Mouse (Mus musculus) forebrain, embryonic 15.5 days (tissue): ENCODE data around the gene Ifih1. TPM values are rescaled to one million over a fixed set of nuclear protein-coding genes. Genes with fewer than 3 reads are reported as not detected.

Experiments used
- polyA plus RNA-seq: library from polyadenylated mRNA; unstranded; fragments of >200 nt; fragmentation: Nextera tagmentation; extraction: Ambion mirVana; gene quantifications from 2 replicates; pipeline ENCODE4 v1.2.1, GENCODE M21; 2015

Gene Ifih1
- polyA plus RNA-seq, 1 experiment from 2014 or later: 1.1 TPM

Other genes starting within 250 kb of the Ifih1 start
- 1.5 and 1.6 TPM in 2 replicates for gene Dpp4, start 234.0 kb downstream of the Ifih1 start, polyA plus RNA-seq
- gene Gcg, start 162.6 kb downstream of the Ifih1 start, polyA plus RNA-seq: 3.5 and 3.8 TPM in 2 replicates
- 0.74 and 0.84 TPM in 2 replicates for gene Fap, start 72.2 kb downstream of the Ifih1 start, polyA plus RNA-seq
- 9.4 and 10.2 TPM in 2 replicates for gene Gca, start 18.0 kb upstream of the Ifih1 start, polyA plus RNA-seq